Mouse (Mus musculus): Measurements from ENCODE around the gene Capza1.

- TF ChIP-seq CTCF (IDR thresholded peaks at IDR 0.05; ENCODE audit: low read depth) (no peak), EP300 (optimal IDR thresholded peaks at IDR 0.05) (no peak)
Observed at GRCm38 (mm10) chr3:104781471-104781903, 82.8 kb downstream of the Capza1 start, which contains the start of gene Fam19a3.
